Mouse (Mus musculus): ENCODE data around the gene Scgb1b27. TPM values are rescaled to one million over a fixed set of nuclear protein-coding genes. Genes with fewer than 3 reads are reported as not detected.

Gene Scgb1b27
- polyA plus RNA-seq (2014; fragmentation: Illumina TruSeq; extraction: RNeasy Lipid Tissue Mini Kit (QIAGEN cat#74804); ENCODE audit: low read depth, low replicate concordance) = not detected

DNA sequence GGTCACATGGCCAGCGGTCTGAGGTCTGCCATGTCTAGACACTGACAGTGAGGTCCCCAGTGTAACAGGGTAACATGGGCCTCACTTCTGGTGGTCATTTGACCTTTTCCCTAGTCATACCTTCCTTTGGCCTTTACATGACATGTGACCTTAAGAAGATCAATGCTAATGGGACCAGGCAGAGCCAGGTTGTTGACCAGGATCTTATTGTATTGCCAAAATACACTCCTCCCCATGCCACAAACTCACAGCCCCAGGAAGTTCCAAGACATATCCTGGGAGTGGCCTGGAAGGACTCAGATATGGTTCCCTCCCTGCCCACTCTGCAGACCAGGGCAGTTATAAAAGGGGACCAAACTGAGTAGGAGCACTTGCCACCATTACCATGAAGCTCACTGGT, at the start of gene Scgb1b27:
Gene Scgb1b27 (plus strand): TSS at position 301 of the 400 bp plus-strand sequence.

DNA sequence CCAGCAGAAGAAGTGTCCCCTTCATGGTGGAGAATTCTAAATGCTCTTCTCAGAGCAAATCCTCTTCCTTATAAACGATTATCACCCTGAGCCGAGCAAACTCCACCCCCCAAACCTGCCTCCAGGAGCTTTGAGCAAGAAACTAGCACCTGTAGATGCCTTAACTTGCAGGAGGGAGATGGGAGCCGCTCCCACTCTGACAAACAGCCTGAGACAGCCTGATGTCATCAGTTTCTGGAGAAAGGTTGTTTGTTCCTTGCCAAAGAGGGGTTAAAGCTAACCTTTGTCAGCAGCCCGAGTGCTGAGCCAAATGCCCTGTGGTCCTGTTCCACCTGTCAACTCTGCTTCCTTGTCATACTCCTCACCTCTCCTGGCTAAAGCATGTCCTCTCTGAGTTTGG, 7.4 kb upstream of the Scgb1b27 start, which contains the start of gene Scgb2b27:
Gene Scgb2b27 (minus strand): TSS at position 101 of the 400 bp plus-strand sequence.

Other genes starting within 250 kb of the Scgb1b27 start
- gene Scgb2b26, start 76.4 kb upstream of the Scgb1b27 start, polyA plus RNA-seq (2014; fragmentation: Illumina TruSeq; extraction: RNeasy Lipid Tissue Mini Kit (QIAGEN cat#74804); ENCODE audit: low read depth, low replicate concordance) = not detected
- gene Scgb2b27, start 7.5 kb upstream of the Scgb1b27 start, polyA plus RNA-seq (2014; fragmentation: Illumina TruSeq; extraction: RNeasy Lipid Tissue Mini Kit (QIAGEN cat#74804); ENCODE audit: low read depth, low replicate concordance) = not detected
- gene Scgb1b30, start 73.9 kb downstream of the Scgb1b27 start, polyA plus RNA-seq (2014; fragmentation: Illumina TruSeq; extraction: RNeasy Lipid Tissue Mini Kit (QIAGEN cat#74804); ENCODE audit: low read depth, low replicate concordance) = not detected
- gene Wtip, start 111.8 kb downstream of the Scgb1b27 start, polyA plus RNA-seq (2014; fragmentation: Illumina TruSeq; extraction: RNeasy Lipid Tissue Mini Kit (QIAGEN cat#74804); ENCODE audit: low read depth, low replicate concordance) = 0.53 TPM
- gene Uba2, start 148.1 kb downstream of the Scgb1b27 start, polyA plus RNA-seq (2014; fragmentation: Illumina TruSeq; extraction: RNeasy Lipid Tissue Mini Kit (QIAGEN cat#74804); ENCODE audit: low read depth, low replicate concordance) = 60.7 TPM
- gene Pdcd2l, start 175.2 kb downstream of the Scgb1b27 start, polyA plus RNA-seq (2014; fragmentation: Illumina TruSeq; extraction: RNeasy Lipid Tissue Mini Kit (QIAGEN cat#74804); ENCODE audit: low read depth, low replicate concordance) = 3.2 TPM
- 39.9 TPM for gene Gpi1, start 208.9 kb downstream of the Scgb1b27 start, polyA plus RNA-seq (2014; fragmentation: Illumina TruSeq; extraction: RNeasy Lipid Tissue Mini Kit (QIAGEN cat#74804); ENCODE audit: low read depth, low replicate concordance)
- not detected for gene Gm6096, start 229.6 kb downstream of the Scgb1b27 start, polyA plus RNA-seq (2014; fragmentation: Illumina TruSeq; extraction: RNeasy Lipid Tissue Mini Kit (QIAGEN cat#74804); ENCODE audit: low read depth, low replicate concordance)

All from kidney, adult 10 weeks (tissue).